Mouse (Mus musculus) layer of hippocampus, postnatal 14 days (tissue): ENCODE measurements at regions not wholly inside any gene's neighbourhood (a gene's known extent, or its start where the extent isn't known, plus 50 kb on each side); places are given as distances from the start of the nearest gene placed in this dataset.

Experiments used
- DNase-seq, 2 experiments: peaks; one replicate each; pipeline ENCODE4 v3.0.0; 2021 to 2022; ENCODE audit warnings: low spot score in 2 of 2, mixed read lengths in 1 of 2

GRCm38 (mm10) chr19:23089081-23089480, 51.9 kb upstream of the Klf9 start:
- no peak for DNase-seq

GRCm38 (mm10) chr19:23089761-23090514, 51.1 kb upstream of the Klf9 start:
- no peak for DNase-seq
